Mouse (Mus musculus) embryonic facial prominence, embryonic 14.5 days (tissue): ENCODE measurements around the gene Macf1. TPM values are rescaled to one million over a fixed set of nuclear protein-coding genes. Genes with fewer than 3 reads are reported as not detected.
A peak's percentile ranks its signal among the peaks of the same experiment; 100 is the strongest.

Source experiments
- ATAC-seq: fragments of 200-750 bp; cut with Nextera tagmentation; 2 replicates; pipeline ENCODE4 v1.8.0; 2017; ENCODE audit warnings: low read depth, moderate number of reproducible peaks, moderate TSS enrichment
- DNase-seq: peaks from one replicate; pipeline ENCODE4 v3.0.0-alpha.2; 2015; ENCODE audit warnings: low spot score
- H3K27ac ChIP-seq: fragments of 300-500 bp; sonication (generic); replicated peaks from 2 replicates; pipeline ENCODE4 v1.5.1; 2014; ENCODE audit warnings: low read depth, mild to moderate bottlenecking, low read length, moderate library complexity
- H3K27me3 ChIP-seq: fragments of 300-500 bp; sonication (generic); replicated peaks from 2 replicates; pipeline ENCODE4 v1.6.1; 2014; ENCODE audit warnings: low read length; ENCODE audit not compliant: control insufficient read depth, insufficient read depth
- H3K36me3 ChIP-seq: fragments of 300-500 bp; sonication (generic); 2 replicates; pipeline ENCODE4 v1.6.1; 2014; ENCODE audit warnings: low read length, mixed read lengths; ENCODE audit not compliant: control insufficient read depth, insufficient read depth
- H3K4me1 ChIP-seq: fragments of 300-500 bp; sonication (generic); 2 replicates; pipeline ENCODE4 v1.6.1; 2014; ENCODE audit warnings: antibody characterized with exemption, low read length; ENCODE audit not compliant: control insufficient read depth, insufficient read depth
- H3K4me2 ChIP-seq: fragments of 300-500 bp; sonication (generic); 2 replicates; pipeline ENCODE4 v1.6.1; 2014; ENCODE audit warnings: low read depth, mild to moderate bottlenecking, low read length, moderate library complexity, mixed read lengths
- H3K4me3 ChIP-seq: fragments of 300-500 bp; sonication (generic); 2 replicates; pipeline ENCODE4 v1.5.1; 2014; ENCODE audit warnings: low read depth, mild to moderate bottlenecking, low read length
- H3K9ac ChIP-seq: fragments of 300-500 bp; sonication (generic); 2 replicates; pipeline ENCODE4 v1.6.1; 2014; ENCODE audit warnings: low read depth, mild to moderate bottlenecking, low read length, moderate library complexity, mixed read lengths
- H3K9me3 ChIP-seq: fragments of 300-500 bp; sonication (generic); 2 replicates; pipeline ENCODE4 v1.6.1; 2016; ENCODE audit warnings: low read length; ENCODE audit not compliant: control insufficient read depth
- WGBS: fragments of 180-500 bp; shearing (Covaris S2); extraction: QIAGEN DNeasy Blood & Tissue Kit; methylation state at CpG from one replicate; pipeline ENCODE4 v1.1.7; 2014; 5-methylcytosine and 5-hydroxymethylcytosine counted together
- polyA plus RNA-seq: library from polyadenylated mRNA; unstranded; fragments of >200 nt; fragmentation: Nextera tagmentation; extraction: Ambion mirVana; gene quantifications from 2 replicates; pipeline ENCODE4 v1.2.1, GENCODE M21; 2014

Macf1 gene
- 70.5 and 80.5 TPM in 2 replicates for polyA plus RNA-seq

DNA sequence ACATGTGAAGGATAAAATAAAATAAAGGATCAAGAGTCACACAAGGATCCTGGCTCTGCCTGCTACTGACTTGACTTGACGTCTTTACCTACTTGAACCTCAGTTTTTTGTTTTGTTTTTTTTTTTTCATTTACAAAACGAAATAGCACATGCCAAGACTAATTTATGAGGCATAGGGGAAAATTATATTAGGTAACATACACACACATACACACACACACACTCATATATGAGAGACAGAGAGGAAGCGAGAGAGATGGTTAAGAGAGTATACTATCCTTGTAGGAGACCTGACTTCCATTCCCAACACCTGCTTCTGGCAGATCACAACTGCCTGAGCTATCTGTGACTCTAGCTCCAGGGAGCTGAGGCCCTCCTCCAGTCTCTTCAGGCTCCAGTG is at the start of gene Macf1:
Macf1 (minus strand) TSS at position 101 of the 400 bp plus-strand sequence.
- no peak within 1 kb of the TSS for H3K4me2 ChIP-seq
- DNase-seq (no peak), ATAC-seq (no peak)
- no peaks in the 10 kb centered on the region for H3K9me3 ChIP-seq
- no peak within 1 kb of the TSS for H3K27ac ChIP-seq
- H3K9ac ChIP-seq, result no peak within 1 kb of the TSS
- H3K27me3 ChIP-seq, result peaks cover 12% of the 10 kb centered on the region; the same call in 1 of the 2 replicates
- no peak within 1 kb of the TSS for H3K4me3 ChIP-seq
- 0 out of 2 replicates have a peak, but pooled peaks cover 10% of the 10 kb centered on the region for H3K36me3 ChIP-seq
- peaks cover 11% of the 10 kb centered on the region; the same call in 1 of the 2 replicates for H3K4me1 ChIP-seq
- 81% methylated on average over 3 of the region's 3 CpGs for WGBS

DNA sequence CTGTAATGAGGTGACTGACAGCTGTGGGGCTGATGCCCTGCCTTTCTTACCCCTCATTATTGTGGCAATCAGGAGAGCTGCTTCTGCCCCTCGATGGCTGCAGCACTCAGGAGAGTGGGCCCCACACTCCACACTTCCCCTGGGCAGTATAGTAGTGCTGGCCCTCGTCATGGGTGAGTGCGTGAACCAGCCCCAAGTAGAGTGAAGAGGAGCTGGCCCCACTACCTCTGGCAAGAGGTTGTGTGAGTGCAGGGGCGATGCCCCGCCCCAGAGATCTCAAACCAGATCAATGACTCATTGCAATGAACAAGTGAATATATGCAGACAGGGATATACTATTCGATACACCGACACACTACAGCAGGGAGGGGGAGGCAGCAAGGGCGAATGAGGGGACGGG is 49.4 kb upstream of the Macf1 start:
- Histone ChIP-seq H3K4me2 (no peak overlapping the region), H3K27me3 (no peaks in the 10 kb centered on the region), H3K27ac (no peak overlapping the region), H3K36me3 (peaks cover 43% of the 10 kb centered on the region), H3K4me3 (no peak overlapping the region), H3K9me3 (no peaks in the 10 kb centered on the region), H3K4me1 (no peaks in the 10 kb centered on the region), H3K9ac (no peak overlapping the region)
- no peak for ATAC-seq
- DNase-seq, result no peak
- WGBS, result 89% methylated on average over 9 of the region's 9 CpGs

DNA sequence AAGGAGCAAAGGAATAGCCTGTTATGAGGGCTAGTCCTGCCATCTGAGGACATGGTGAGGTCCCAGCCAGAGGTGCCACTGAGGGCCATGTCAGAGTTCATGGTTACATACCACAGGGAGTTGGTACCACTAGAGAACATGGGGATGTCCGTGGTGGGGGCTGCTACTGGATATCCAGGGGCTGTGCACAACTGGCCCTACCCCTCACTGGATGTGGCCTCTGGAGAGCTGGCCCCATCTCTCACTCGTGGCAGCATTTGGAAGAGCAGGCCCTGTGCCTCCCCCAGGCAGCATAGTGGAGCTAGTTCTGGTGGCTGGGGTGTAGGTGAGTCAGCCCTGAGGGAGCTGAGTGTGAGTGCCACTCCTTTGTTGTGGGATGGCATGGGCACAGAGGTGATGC is 48.8 kb upstream of the Macf1 start:
- DNase-seq (no peak), ATAC-seq (no peak)
- Histone ChIP-seq H3K27ac (no peak overlapping the region), H3K4me1 (no peaks in the 10 kb centered on the region), H3K9me3 (no peaks in the 10 kb centered on the region), H3K4me2 (no peak overlapping the region), H3K27me3 (no peaks in the 10 kb centered on the region), H3K36me3 (peaks cover 37% of the 10 kb centered on the region), H3K9ac (no peak overlapping the region), H3K4me3 (no peak overlapping the region)
- whole genome bisulfite sequencing, result 63% methylated on average over 1 of the region's 2 CpGs

- Histone ChIP-seq H3K4me3 (no peak overlapping the region), H3K27me3 (no peaks in the 10 kb centered on the region), H3K9ac (no peak overlapping the region), H3K36me3 (peaks cover 32% of the 10 kb centered on the region), H3K9me3 (no peaks in the 10 kb centered on the region), H3K27ac (no peak overlapping the region), H3K4me2 (no peak overlapping the region), H3K4me1 (no peaks in the 10 kb centered on the region)
- 96% methylated on average over 4 of the region's 4 CpGs for WGBS
- DNase-seq, result no peak
- ATAC-seq, result no peak
Observed at GRCm38 (mm10) chr4:123732163-123732910, 48.2 kb upstream of the Macf1 start.

- 84% methylated on average over 4 of the region's 4 CpGs for WGBS
- DNase-seq (no peak), ATAC-seq (no peak)
Observed at GRCm38 (mm10) chr4:123721761-123722160, 37.6 kb upstream of the Macf1 start.

GRCm38 (mm10) chr4:123718434-123718780 is 34.2 kb upstream of the Macf1 start:
- 28% methylated on average over 7 of the region's 7 CpGs for WGBS
- Histone ChIP-seq H3K9me3 (no peaks in the 10 kb centered on the region), H3K27me3 (no peaks in the 10 kb centered on the region), H3K4me3 (peak overlapping the region; percentile 76), H3K9ac (peak overlapping the region; percentile 92), H3K27ac (peak overlapping the region; percentile 65; the same call in 1 of the 2 replicates), H3K4me2 (peak overlapping the region; percentile 74), H3K4me1 (no peaks in the 10 kb centered on the region), H3K36me3 (peaks cover 22% of the 10 kb centered on the region)
- DNase-seq (no peak), ATAC-seq (no peak; the same call in 1 of the 2 replicates)

More at GRCm38 (mm10) chr4:123721761-123722160, 37.6 kb upstream of the Macf1 start:
- H3K4me1 ChIP-seq, result no peaks in the 10 kb centered on the region
- H3K27me3 ChIP-seq, result no peaks in the 10 kb centered on the region
- no peak overlapping the region for H3K9ac ChIP-seq
- H3K9me3 ChIP-seq, result no peaks in the 10 kb centered on the region
- H3K4me2 ChIP-seq, result no peak overlapping the region
- H3K4me3 ChIP-seq, result no peak overlapping the region
- H3K36me3 ChIP-seq, result no peaks in the 10 kb centered on the region
- H3K27ac ChIP-seq, result no peak overlapping the region

- ATAC-seq (peak; percentile 97), DNase-seq (peak; percentile 98)
- Histone ChIP-seq H3K27ac (peak within 1 kb of the TSS; percentile 65; the same call in 1 of the 2 replicates), H3K36me3 (peaks cover 25% of the 10 kb centered on the region), H3K27me3 (no peaks in the 10 kb centered on the region), H3K4me2 (peak within 1 kb of the TSS; percentile 74), H3K4me1 (no peaks in the 10 kb centered on the region), H3K4me3 (peak within 1 kb of the TSS; percentile 76), H3K9me3 (no peaks in the 10 kb centered on the region), H3K9ac (peak within 1 kb of the TSS; percentile 92)
- WGBS, result under 1% methylated on average over 40 of the region's 40 CpGs
Observed at GRCm38 (mm10) chr4:123717574-123718433, 33.6 kb upstream of the Macf1 start, which contains the start of gene Ndufs5. TSS of gene Ndufs5 (minus strand) at chr4:123718202.

DNA sequence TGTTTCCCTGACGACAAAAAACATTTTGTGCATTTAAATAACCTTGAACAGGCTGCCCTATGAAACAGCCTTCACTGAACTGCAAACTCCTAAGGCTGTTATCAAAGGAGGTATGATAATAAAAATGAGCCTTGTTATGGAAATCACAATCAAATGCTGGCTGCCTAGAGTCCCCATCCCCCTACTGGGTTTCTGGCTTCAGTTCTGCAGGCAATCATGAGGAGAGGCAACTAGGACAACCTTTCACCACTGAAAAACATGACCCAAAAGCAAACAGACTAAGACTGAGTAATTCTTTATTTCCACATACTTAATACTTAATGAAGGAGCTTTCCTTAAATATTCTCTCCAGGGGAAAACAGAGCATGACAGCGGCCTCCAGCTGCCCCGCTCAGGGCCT is 28.3 kb upstream of the Macf1 start:
- Histone ChIP-seq H3K4me1 (no peaks in the 10 kb centered on the region), H3K36me3 (peaks cover 41% of the 10 kb centered on the region), H3K4me2 (no peak overlapping the region), H3K27me3 (no peaks in the 10 kb centered on the region), H3K9ac (no peak overlapping the region), H3K9me3 (no peaks in the 10 kb centered on the region), H3K4me3 (no peak overlapping the region), H3K27ac (no peak overlapping the region)
- ATAC-seq (no peak), DNase-seq (no peak)
- WGBS, result 95% methylated on average over 1 of the region's 3 CpGs
